Mouse (Mus musculus): ENCODE measurements around the gene Olfr1344. TPM values are rescaled to one million over a fixed set of nuclear protein-coding genes. Genes with fewer than 3 reads are reported as not detected.
"Not testable (repeated sequence)": the region's sequence is repeated elsewhere in the genome, so short reads cannot be mapped to it uniquely, and the experiment has no call there.

Gene Olfr1344
- total and polyA plus RNA-seq, 3 experiments, result 0.11 TPM; not detected in 2

DNA sequence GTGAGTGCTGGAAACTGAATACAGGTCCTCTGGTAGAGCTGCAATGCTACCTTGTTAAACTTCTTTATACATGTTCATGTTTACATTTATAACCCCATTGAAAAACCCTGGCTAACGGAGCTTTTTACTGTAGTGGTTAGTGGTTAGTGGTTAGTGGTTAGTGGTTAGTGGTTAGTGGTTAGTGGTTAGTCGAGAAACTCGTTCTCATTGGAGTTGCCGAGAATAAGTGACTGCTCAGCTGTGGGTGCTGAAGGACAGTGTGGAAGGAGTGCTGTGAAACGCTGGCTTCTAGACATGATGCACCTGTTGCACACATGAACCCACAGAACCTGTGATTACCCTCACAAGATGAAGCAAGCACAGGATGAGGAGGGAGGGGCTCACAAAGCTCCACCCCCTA is 9.3 kb downstream of the Olfr1344 start:
- H3K4me3 ChIP-seq (ENCODE audit: low read depth, low read length), result no peak overlapping the region
- TF ChIP-seq GATA2 (IDR thresholded peaks at IDR 0.05; ENCODE audit: borderline replicate concordance, low read depth, low read length), result no peak
- no peak for TF ChIP-seq GATA1 (IDR thresholded peaks at IDR 0.05; ENCODE audit: borderline replicate concordance, low read length)
- TF ChIP-seq TAL1 (conservative IDR thresholded peaks at IDR 0.05; ENCODE audit: low read depth, low read length), result no peak
- no peak for TF ChIP-seq POLR2AphosphoS5 (IDR thresholded peaks at IDR 0.05; ENCODE audit: insufficient replicate concordance, low read depth, low read length)
- TF ChIP-seq CTCF (IDR thresholded peaks at IDR 0.05; ENCODE audit: low read depth, low read length), result no peak
- no peak for ATAC-seq (ENCODE audit: extremely low read depth, insufficient number of reproducible peaks, low FRiP score, poor library complexity, severe bottlenecking)
- DNase-seq (ENCODE audit: low spot score), result no peak
- H3K36me3 ChIP-seq (replicated peaks), result no peaks in the 10 kb centered on the region
- H3K9me3 ChIP-seq (replicated peaks), result no peaks in the 10 kb centered on the region
- H3K27me3 ChIP-seq (ENCODE audit: insufficient read depth, low read length), result no peaks in the 10 kb centered on the region
- H3K4me1 ChIP-seq (ENCODE audit: insufficient read depth, low read depth, low read length), result no peaks in the 10 kb centered on the region

DNA sequence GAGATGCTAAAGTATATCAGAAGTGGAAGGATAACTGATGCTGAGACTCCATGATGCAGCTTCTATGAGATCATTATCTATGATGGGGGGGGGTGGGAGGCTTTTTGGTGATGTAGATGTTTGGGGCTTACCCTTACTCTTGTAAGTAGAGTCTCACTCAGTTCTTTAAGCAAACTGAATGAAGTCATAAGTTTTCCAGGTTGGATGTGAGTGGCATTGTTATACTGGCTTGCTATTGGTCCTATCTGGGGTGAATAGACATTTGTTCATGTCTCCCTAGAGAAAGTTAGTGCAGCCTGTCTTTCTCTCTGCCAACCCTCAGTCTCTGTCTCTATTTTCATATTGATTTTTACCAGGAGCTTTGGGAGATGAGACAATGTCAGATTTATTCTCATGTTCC is 17.4 kb downstream of the Olfr1344 start, which contains the start of gene Olfr1336:
TSS of gene Olfr1336 (plus strand) at position 301 of the 400 bp plus-strand sequence.
- Histone ChIP-seq H3K27me3 (ENCODE audit: insufficient read depth, low read length) (no peaks in the 10 kb centered on the region), H3K36me3 (replicated peaks) (no peaks in the 10 kb centered on the region), H3K9me3 (replicated peaks) (no peaks in the 10 kb centered on the region), H3K4me3 (ENCODE audit: low read depth, low read length) (no peak within 1 kb of the TSS), H3K4me1 (ENCODE audit: insufficient read depth, low read depth, low read length) (no peaks in the 10 kb centered on the region)
- DNase-seq (ENCODE audit: low spot score), result no peak
- no peak for ATAC-seq (ENCODE audit: extremely low read depth, insufficient number of reproducible peaks, low FRiP score, poor library complexity, severe bottlenecking)
- TF ChIP-seq POLR2AphosphoS5 (IDR thresholded peaks at IDR 0.05; ENCODE audit: insufficient replicate concordance, low read depth, low read length) (no peak), GATA1 (IDR thresholded peaks at IDR 0.05; ENCODE audit: borderline replicate concordance, low read length) (no peak), GATA2 (IDR thresholded peaks at IDR 0.05; ENCODE audit: borderline replicate concordance, low read depth, low read length) (no peak), TAL1 (conservative IDR thresholded peaks at IDR 0.05; ENCODE audit: low read depth, low read length) (no peak), CTCF (IDR thresholded peaks at IDR 0.05; ENCODE audit: low read depth, low read length) (no peak)

DNA sequence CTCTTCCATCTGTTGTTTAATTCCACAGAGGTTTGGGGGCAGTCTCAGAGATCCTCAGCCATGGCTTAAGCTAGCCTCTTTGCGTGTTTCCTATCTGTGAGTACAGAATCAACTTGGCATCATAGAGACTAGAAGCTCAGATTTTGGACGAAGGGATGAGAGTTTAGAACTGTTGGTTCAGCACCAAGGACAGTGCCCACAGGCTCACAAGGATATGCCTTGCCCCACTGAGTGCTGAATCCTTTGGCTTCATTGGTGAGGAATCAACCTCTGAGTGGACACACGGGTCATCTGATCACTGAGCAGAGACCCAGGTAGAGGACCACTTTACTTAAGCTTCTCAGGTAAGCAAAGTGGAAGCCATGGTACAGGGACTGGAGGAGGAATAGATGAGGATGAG is 17.9 kb downstream of the Olfr1344 start:
- DNase-seq (ENCODE audit: low spot score) (no peak), ATAC-seq (ENCODE audit: extremely low read depth, insufficient number of reproducible peaks, low FRiP score, poor library complexity, severe bottlenecking) (no peak; the same call in 1 of the 2 replicates)
- no peak overlapping the region for H3K4me3 ChIP-seq (ENCODE audit: low read depth, low read length)
- no peaks in the 10 kb centered on the region for H3K27me3 ChIP-seq (ENCODE audit: insufficient read depth, low read length)
- TF ChIP-seq POLR2AphosphoS5 (IDR thresholded peaks at IDR 0.05; ENCODE audit: insufficient replicate concordance, low read depth, low read length), result no peak
- H3K36me3 ChIP-seq (replicated peaks), result no peaks in the 10 kb centered on the region
- no peaks in the 10 kb centered on the region for H3K9me3 ChIP-seq (replicated peaks)
- no peaks in the 10 kb centered on the region for H3K4me1 ChIP-seq (ENCODE audit: insufficient read depth, low read depth, low read length)

DNA sequence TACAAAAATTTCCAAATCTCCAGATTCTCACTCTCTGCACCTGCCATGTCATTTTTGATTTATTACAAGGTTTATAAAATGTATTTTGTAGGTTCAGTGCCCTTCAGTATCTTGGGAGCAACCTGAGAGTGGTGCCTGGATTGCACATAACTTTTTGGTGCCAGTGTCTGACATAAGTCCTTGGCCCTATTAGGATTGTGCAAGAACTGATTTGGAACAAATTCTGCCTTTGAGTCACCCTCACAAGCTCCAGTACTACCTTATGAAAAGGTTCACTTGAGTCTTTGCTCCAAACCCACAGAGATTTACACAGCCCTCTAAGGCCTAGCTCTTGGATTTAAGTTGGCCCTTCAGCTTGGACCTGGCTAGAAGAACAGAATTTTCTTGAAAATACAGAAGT is 28.5 kb downstream of the Olfr1344 start, which contains the start of gene Olfr1346:
TSS of gene Olfr1346 (plus strand) at position 151 of the 400 bp plus-strand sequence.
- DNase-seq (ENCODE audit: low spot score) (no peak), ATAC-seq (ENCODE audit: extremely low read depth, insufficient number of reproducible peaks, low FRiP score, poor library complexity, severe bottlenecking) (no peak)
- Histone ChIP-seq H3K36me3 (replicated peaks) (no peaks in the 10 kb centered on the region), H3K27me3 (ENCODE audit: insufficient read depth, low read length) (no peaks in the 10 kb centered on the region), H3K4me3 (ENCODE audit: low read depth, low read length) (no peak within 1 kb of the TSS), H3K4me1 (ENCODE audit: insufficient read depth, low read depth, low read length) (no peaks in the 10 kb centered on the region), H3K9me3 (replicated peaks) (no peaks in the 10 kb centered on the region)
- TF ChIP-seq POLR2AphosphoS5 (IDR thresholded peaks at IDR 0.05; ENCODE audit: insufficient replicate concordance, low read depth, low read length) (no peak), TAL1 (conservative IDR thresholded peaks at IDR 0.05; ENCODE audit: low read depth, low read length) (no peak), GATA2 (IDR thresholded peaks at IDR 0.05; ENCODE audit: borderline replicate concordance, low read depth, low read length) (no peak), CTCF (IDR thresholded peaks at IDR 0.05; ENCODE audit: low read depth, low read length) (no peak), GATA1 (IDR thresholded peaks at IDR 0.05; ENCODE audit: borderline replicate concordance, low read length) (no peak)

DNA sequence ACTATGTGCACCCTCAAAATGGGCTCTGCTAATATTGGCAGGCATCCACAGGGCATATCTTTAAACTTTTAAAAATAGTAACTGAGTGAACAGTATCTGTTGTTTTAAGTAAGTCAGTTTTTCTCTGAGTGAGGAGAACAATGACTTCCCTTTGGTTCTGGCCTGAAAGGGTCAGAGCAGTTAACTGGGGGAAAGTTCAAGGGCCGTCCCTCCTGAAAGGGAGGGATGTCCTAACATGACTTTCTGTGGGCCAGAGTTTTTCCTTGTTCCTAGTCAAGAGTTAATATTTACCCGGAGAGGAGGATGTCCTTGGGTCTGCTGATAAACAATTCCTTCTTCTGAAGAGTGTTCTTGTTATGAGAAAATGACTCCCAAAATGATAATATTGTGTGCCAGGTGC is 39.1 kb downstream of the Olfr1344 start:
- DNase-seq (ENCODE audit: low spot score); H3K9me3 ChIP-seq (replicated peaks); H3K4me3 ChIP-seq (ENCODE audit: low read depth, low read length); ATAC-seq (ENCODE audit: extremely low read depth, insufficient number of reproducible peaks, low FRiP score, poor library complexity, severe bottlenecking); H3K4me1 ChIP-seq (ENCODE audit: insufficient read depth, low read depth, low read length); H3K27me3 ChIP-seq (ENCODE audit: insufficient read depth, low read length); H3K36me3 ChIP-seq (replicated peaks): not testable (repeated sequence)

DNA sequence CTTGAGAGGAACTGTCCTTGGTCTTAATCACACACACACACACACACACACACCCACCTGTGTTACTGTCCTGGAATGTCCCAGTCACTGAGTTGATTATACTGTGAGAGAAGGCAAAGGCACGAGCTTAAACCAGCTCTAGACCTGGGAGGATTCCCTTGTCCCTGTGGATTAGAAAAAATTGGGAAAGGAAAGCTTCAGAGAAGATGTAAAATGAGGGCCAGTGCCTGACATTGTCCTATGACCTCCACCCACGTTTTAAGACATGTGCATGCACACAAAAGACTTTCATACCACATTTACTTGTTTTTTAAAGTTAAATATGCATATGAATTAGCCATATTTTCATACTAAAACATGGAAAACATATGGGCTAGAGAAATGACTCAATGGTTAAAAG is 48.4 kb downstream of the Olfr1344 start, which contains the start of gene Olfr5:
TSS of gene Olfr5 (minus strand) at position 101 of the 400 bp plus-strand sequence.
- Histone ChIP-seq H3K36me3 (replicated peaks) (no peaks in the 10 kb centered on the region), H3K27me3 (ENCODE audit: insufficient read depth, low read length) (no peaks in the 10 kb centered on the region), H3K4me3 (ENCODE audit: low read depth, low read length) (no peak within 1 kb of the TSS), H3K4me1 (ENCODE audit: insufficient read depth, low read depth, low read length) (no peaks in the 10 kb centered on the region), H3K9me3 (replicated peaks) (no peaks in the 10 kb centered on the region)
- ATAC-seq (ENCODE audit: extremely low read depth, insufficient number of reproducible peaks, low FRiP score, poor library complexity, severe bottlenecking) (no peak), DNase-seq (ENCODE audit: low spot score) (no peak)
- TF ChIP-seq POLR2AphosphoS5 (IDR thresholded peaks at IDR 0.05; ENCODE audit: insufficient replicate concordance, low read depth, low read length) (no peak), GATA2 (IDR thresholded peaks at IDR 0.05; ENCODE audit: borderline replicate concordance, low read depth, low read length) (no peak)

Other genes starting within 250 kb of the Olfr1344 start
- gene Galp, start 241.6 kb upstream of the Olfr1344 start, total RNA-seq (2014; fragmentation: Nextera tagmentation), result not detected in 2 replicates
- not detected in 2 replicates for gene Galp, start 241.6 kb upstream of the Olfr1344 start, total RNA-seq (2017)
- not detected in 2 replicates for gene Galp, start 241.6 kb upstream of the Olfr1344 start, polyA plus RNA-seq (2012)
- not detected in 2 replicates for gene Zscan5b, start 216.4 kb upstream of the Olfr1344 start, total RNA-seq (2014; fragmentation: Nextera tagmentation)
- not detected in 2 replicates for gene Zscan5b, start 216.4 kb upstream of the Olfr1344 start, total RNA-seq (2017)
- not detected in 2 replicates for gene Zscan5b, start 216.4 kb upstream of the Olfr1344 start, polyA plus RNA-seq (2012)
- gene Epp13, start 186.0 kb upstream of the Olfr1344 start, total RNA-seq (2014; fragmentation: Nextera tagmentation), result not detected in 2 replicates
- not detected in 2 replicates for gene Epp13, start 186.0 kb upstream of the Olfr1344 start, total RNA-seq (2017)
- gene Epp13, start 186.0 kb upstream of the Olfr1344 start, polyA plus RNA-seq (2012), result not detected in 2 replicates
- gene Zfp667, start 152.1 kb upstream of the Olfr1344 start, total RNA-seq (2014; fragmentation: Nextera tagmentation), result 10.1 and 12.8 TPM in 2 replicates
- gene Zfp667, start 152.1 kb upstream of the Olfr1344 start, total RNA-seq (2017), result 16.3 and 17.0 TPM in 2 replicates
- 0.19 and 0.47 TPM in 2 replicates for gene Zfp667, start 152.1 kb upstream of the Olfr1344 start, polyA plus RNA-seq (2012)
- 1.2 and 3.1 TPM in 2 replicates for gene Zfp583, start 107.4 kb upstream of the Olfr1344 start, total RNA-seq (2014; fragmentation: Nextera tagmentation)
- 0.49 and 0.64 TPM in 2 replicates for gene Zfp583, start 107.4 kb upstream of the Olfr1344 start, total RNA-seq (2017)
- 0.29 and 0.38 TPM in 2 replicates for gene Zfp583, start 107.4 kb upstream of the Olfr1344 start, polyA plus RNA-seq (2012)
- not detected in 2 replicates for gene Gm3854, start 94.9 kb upstream of the Olfr1344 start, total RNA-seq (2014; fragmentation: Nextera tagmentation)
- 0.05 and 0.12 TPM in 2 replicates for gene Gm3854, start 94.9 kb upstream of the Olfr1344 start, total RNA-seq (2017)
- gene Gm3854, start 94.9 kb upstream of the Olfr1344 start, polyA plus RNA-seq (2012), result not detected in 2 replicates
- gene Zfp78, start 75.4 kb upstream of the Olfr1344 start, total RNA-seq (2014; fragmentation: Nextera tagmentation), result 0.83 and 8.5 TPM in 2 replicates
- gene Zfp78, start 75.4 kb upstream of the Olfr1344 start, total RNA-seq (2017), result 2.3 and 2.5 TPM in 2 replicates
- 0.03 and 0.12 TPM in 2 replicates for gene Zfp78, start 75.4 kb upstream of the Olfr1344 start, polyA plus RNA-seq (2012)
- 2.1 and 5.8 TPM in 2 replicates for gene Zfp28, start 55.4 kb upstream of the Olfr1344 start, total RNA-seq (2014; fragmentation: Nextera tagmentation)
- 1.8 and 2.6 TPM in 2 replicates for gene Zfp28, start 55.4 kb upstream of the Olfr1344 start, total RNA-seq (2017)
- gene Zfp28, start 55.4 kb upstream of the Olfr1344 start, polyA plus RNA-seq (2012), result 0.46 and 0.63 TPM in 2 replicates
- gene Smim17, start 40.0 kb upstream of the Olfr1344 start, total RNA-seq (2014; fragmentation: Nextera tagmentation), result 1.5 TPM in 1 of 2 replicates, not detected in the other
- not detected in 2 replicates for gene Smim17, start 40.0 kb upstream of the Olfr1344 start, total RNA-seq (2017)
- gene Smim17, start 40.0 kb upstream of the Olfr1344 start, polyA plus RNA-seq (2012), result not detected in 2 replicates
- gene Gm20715, start 28.4 kb upstream of the Olfr1344 start, total RNA-seq (2014; fragmentation: Nextera tagmentation), result not detected in 2 replicates
- 0.06 and 0.11 TPM in 2 replicates for gene Gm20715, start 28.4 kb upstream of the Olfr1344 start, total RNA-seq (2017)
- not detected in 2 replicates for gene Gm20715, start 28.4 kb upstream of the Olfr1344 start, polyA plus RNA-seq (2012)
- gene Olfr1336, start 17.5 kb downstream of the Olfr1344 start, total RNA-seq (2014; fragmentation: Nextera tagmentation), result not detected in 2 replicates
- gene Olfr1336, start 17.5 kb downstream of the Olfr1344 start, total RNA-seq (2017), result under 0.01 and 0.16 TPM in 2 replicates
- gene Olfr1336, start 17.5 kb downstream of the Olfr1344 start, polyA plus RNA-seq (2012), result not detected in 2 replicates
- not detected in 2 replicates for gene Olfr1346, start 28.4 kb downstream of the Olfr1344 start, total RNA-seq (2014; fragmentation: Nextera tagmentation)
- 0.06 and 0.11 TPM in 2 replicates for gene Olfr1346, start 28.4 kb downstream of the Olfr1344 start, total RNA-seq (2017)
- gene Olfr1346, start 28.4 kb downstream of the Olfr1344 start, polyA plus RNA-seq (2012), result not detected in 2 replicates
- gene Olfr5, start 48.3 kb downstream of the Olfr1344 start, total RNA-seq (2014; fragmentation: Nextera tagmentation), result not detected in 2 replicates
- 0.11 TPM in 1 of 2 replicates, not detected in the other for gene Olfr5, start 48.3 kb downstream of the Olfr1344 start, total RNA-seq (2017)
- not detected in 2 replicates for gene Olfr5, start 48.3 kb downstream of the Olfr1344 start, polyA plus RNA-seq (2012)
- not detected in 2 replicates for gene Olfr1347, start 61.1 kb downstream of the Olfr1344 start, total RNA-seq (2014; fragmentation: Nextera tagmentation)
- 0.12 and 0.33 TPM in 2 replicates for gene Olfr1347, start 61.1 kb downstream of the Olfr1344 start, total RNA-seq (2017)
- not detected in 2 replicates for gene Olfr1347, start 61.1 kb downstream of the Olfr1344 start, polyA plus RNA-seq (2012)
- not detected in 2 replicates for gene Olfr1348, start 70.1 kb downstream of the Olfr1344 start, total RNA-seq (2014; fragmentation: Nextera tagmentation)
- gene Olfr1348, start 70.1 kb downstream of the Olfr1344 start, total RNA-seq (2017), result 0.23 TPM in 1 of 2 replicates, not detected in the other
- not detected in 2 replicates for gene Olfr1348, start 70.1 kb downstream of the Olfr1344 start, polyA plus RNA-seq (2012)
- not detected in 2 replicates for gene Olfr1349, start 84.3 kb downstream of the Olfr1344 start, total RNA-seq (2014; fragmentation: Nextera tagmentation)
- 0.12 and 0.22 TPM in 2 replicates for gene Olfr1349, start 84.3 kb downstream of the Olfr1344 start, total RNA-seq (2017)
- gene Olfr1349, start 84.3 kb downstream of the Olfr1344 start, polyA plus RNA-seq (2012), result not detected in 2 replicates
- not detected in 2 replicates for gene Olfr1350, start 126.2 kb downstream of the Olfr1344 start, total RNA-seq (2014; fragmentation: Nextera tagmentation)
- gene Olfr1350, start 126.2 kb downstream of the Olfr1344 start, total RNA-seq (2017), result 0.05 and 0.29 TPM in 2 replicates
- gene Olfr1350, start 126.2 kb downstream of the Olfr1344 start, polyA plus RNA-seq (2012), result not detected in 2 replicates

Data from G1E (cell line).